Mouse (Mus musculus): ENCODE measurements around the gene Rubcn.

DNA sequence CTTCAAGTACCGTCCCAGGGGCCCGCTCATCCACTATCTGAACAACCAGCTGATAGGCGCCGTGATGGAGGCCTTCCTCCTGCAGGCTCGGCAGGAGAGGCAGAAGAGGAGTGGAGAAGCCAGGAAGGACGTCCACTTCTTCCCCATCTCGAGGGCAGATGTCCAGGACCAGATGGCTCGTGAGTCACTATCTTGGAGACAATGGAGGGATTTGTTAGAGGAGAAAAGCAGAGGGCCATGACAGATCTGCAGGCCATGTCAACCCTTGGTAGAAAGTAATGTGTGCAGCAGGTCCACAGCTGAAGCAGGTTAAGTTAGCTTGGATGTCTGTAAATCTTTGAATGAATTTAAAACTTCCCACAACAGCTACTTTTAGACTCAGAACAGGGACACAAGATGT is 98.6 kb downstream of the Rubcn start:
- TF ChIP-seq CTCF (IDR thresholded peaks at IDR 0.05; ENCODE audit: borderline replicate concordance, insufficient read depth, low read length) (no peak), POLR2A (IDR thresholded peaks at IDR 0.05; ENCODE audit: low read depth, low read length) (no peak)
